Mouse (Mus musculus): ENCODE measurements around the gene Xrn2. TPM values are rescaled to one million over a fixed set of nuclear protein-coding genes. Genes with fewer than 3 reads are reported as not detected.
A peak's percentile ranks its signal among the peaks of the same experiment; 100 is the strongest.
"Not testable (repeated sequence)": the region's sequence is repeated elsewhere in the genome, so short reads cannot be mapped to it uniquely, and the experiment has no call there.

Gene Xrn2
- polyA plus RNA-seq, 1 experiment from 2014 or later = 75.4 TPM

- Histone ChIP-seq H3K4me2 (ENCODE audit: low read length) (no peak overlapping the region), H3K4me1 (ENCODE audit: control insufficient read depth, insufficient read depth, low read length) (peaks cover 20% of the 10 kb centered on the region), H3K27ac (ENCODE audit: low read length) (no peak overlapping the region), H3K27me3 (ENCODE audit: control insufficient read depth, insufficient read depth, low read depth, low read length) (no peaks in the 10 kb centered on the region), H3K36me3 (ENCODE audit: control insufficient read depth, insufficient read depth, low read length) (no peaks in the 10 kb centered on the region), H3K9me3 (replicated peaks; ENCODE audit: control insufficient read depth, low read length, poor library complexity, severe bottlenecking) (no peaks in the 10 kb centered on the region), H3K4me3 (ENCODE audit: low read depth, low read length) (no peak overlapping the region), H3K9ac (ENCODE audit: low read depth, low read length) (no peak overlapping the region)
- whole genome bisulfite sequencing = 93% methylated on average over 4 of the region's 4 CpGs
- ATAC-seq = no peak
Observed at GRCm38 (mm10) chr2:147010141-147010540, 2.7 kb upstream of the Xrn2 start.

DNA sequence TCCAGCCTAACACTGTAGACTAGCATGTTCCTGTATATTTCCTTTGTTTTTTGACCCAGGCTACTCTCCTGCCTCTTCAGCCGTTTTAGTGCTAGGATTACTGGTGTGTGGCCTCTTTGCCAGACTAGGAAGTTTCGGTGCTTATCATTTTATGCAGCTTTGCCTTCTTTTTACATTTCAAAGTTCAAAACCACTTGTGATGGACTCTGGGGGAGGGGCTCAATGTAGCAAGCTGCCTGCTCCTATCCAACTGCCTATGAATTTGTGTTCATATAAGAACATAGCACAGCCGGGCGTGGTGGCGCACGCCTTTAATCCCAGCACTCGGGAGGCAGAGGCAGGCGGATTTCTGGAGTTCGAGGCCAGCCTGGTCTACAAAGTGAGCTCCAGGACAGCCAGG lies 1.8 kb upstream of the Xrn2 start:
- WGBS = 95% methylated on average over 9 of the region's 9 CpGs
- Histone ChIP-seq H3K9me3 (replicated peaks; ENCODE audit: control insufficient read depth, low read length, poor library complexity, severe bottlenecking) (no peaks in the 10 kb centered on the region), H3K27me3 (ENCODE audit: control insufficient read depth, insufficient read depth, low read depth, low read length) (no peaks in the 10 kb centered on the region), H3K27ac (ENCODE audit: low read length) (no peak overlapping the region), H3K36me3 (ENCODE audit: control insufficient read depth, insufficient read depth, low read length) (no peaks in the 10 kb centered on the region), H3K4me3 (ENCODE audit: low read depth, low read length) (no peak overlapping the region), H3K4me1 (ENCODE audit: control insufficient read depth, insufficient read depth, low read length) (peaks cover 26% of the 10 kb centered on the region), H3K4me2 (ENCODE audit: low read length) (no peak overlapping the region), H3K9ac (ENCODE audit: low read depth, low read length) (no peak overlapping the region)
- no peak for ATAC-seq

DNA sequence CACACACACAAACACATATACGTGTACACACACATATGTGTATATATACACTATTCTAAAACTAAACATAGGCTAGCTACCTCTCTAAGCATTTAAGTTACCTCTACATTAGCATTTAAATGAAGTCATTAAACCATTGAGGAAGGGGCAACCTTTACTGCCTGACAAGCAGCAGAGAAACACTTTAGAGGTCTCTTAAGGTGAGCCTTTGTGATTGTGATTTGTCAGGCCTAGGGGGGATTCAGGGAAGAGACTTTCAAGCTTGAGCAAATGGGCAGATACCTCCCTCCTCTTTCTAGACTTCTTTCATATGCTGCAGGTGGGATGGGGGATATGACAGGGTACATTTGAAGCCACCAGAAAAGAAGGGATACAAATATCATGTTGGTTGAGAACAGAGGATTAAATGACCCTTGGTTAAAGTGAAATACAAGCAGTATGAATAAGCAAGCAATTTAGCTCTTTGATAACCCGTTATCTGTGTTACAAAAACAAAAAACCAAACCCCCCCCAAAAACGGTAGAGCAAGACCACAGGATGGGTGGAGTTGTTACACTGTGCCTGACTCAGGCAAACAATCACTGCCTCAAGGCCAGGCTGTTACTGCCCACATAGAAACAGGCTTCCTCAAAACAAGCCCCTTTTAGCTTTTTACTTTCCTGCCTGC lies 1.2 kb upstream of the Xrn2 start:
- H3K4me2 ChIP-seq (ENCODE audit: low read length) = peak overlapping the region; percentile 54
- peak overlapping the region; percentile 91 for H3K27ac ChIP-seq (ENCODE audit: low read length)
- H3K9me3 ChIP-seq (replicated peaks; ENCODE audit: control insufficient read depth, low read length, poor library complexity, severe bottlenecking) = no peaks in the 10 kb centered on the region
- no peaks in the 10 kb centered on the region for H3K27me3 ChIP-seq (ENCODE audit: control insufficient read depth, insufficient read depth, low read depth, low read length)
- peaks cover 26% of the 10 kb centered on the region for H3K4me1 ChIP-seq (ENCODE audit: control insufficient read depth, insufficient read depth, low read length)
- WGBS = 76% methylated on average over 3 of the region's 3 CpGs
- H3K36me3 ChIP-seq (ENCODE audit: control insufficient read depth, insufficient read depth, low read length) = no peaks in the 10 kb centered on the region
- H3K9ac ChIP-seq (ENCODE audit: low read depth, low read length) = peak overlapping the region; percentile 93; the same call in 1 of the 2 replicates
- peak overlapping the region; percentile 96 for H3K4me3 ChIP-seq (ENCODE audit: low read depth, low read length)
- ATAC-seq = no peak

DNA sequence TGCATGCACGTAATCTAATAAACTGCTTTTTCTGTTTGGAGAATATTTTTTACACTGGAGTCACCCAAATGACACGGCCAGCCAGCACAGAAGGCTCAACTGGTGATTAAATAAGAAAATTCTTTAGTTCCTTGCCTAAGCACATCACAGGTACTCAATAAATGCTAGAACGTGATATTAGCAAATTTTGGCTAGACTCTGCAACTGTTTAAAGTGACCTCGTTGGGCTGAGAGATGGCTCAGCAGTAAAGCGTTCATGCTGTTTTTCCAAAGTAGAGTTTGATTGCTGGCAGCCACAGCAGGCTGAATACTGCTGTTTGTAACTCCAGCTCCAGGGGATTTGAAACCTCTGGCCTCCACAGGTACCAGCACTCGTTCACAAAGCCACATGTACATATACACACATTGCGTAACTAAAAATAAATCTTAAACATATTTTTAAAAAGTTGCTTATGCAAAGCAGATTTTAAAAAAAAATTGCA lies 614 bp upstream of the Xrn2 start:
- Histone ChIP-seq H3K27me3 (ENCODE audit: control insufficient read depth, insufficient read depth, low read depth, low read length) (no peaks in the 10 kb centered on the region), H3K9ac (ENCODE audit: low read depth, low read length) (peak overlapping the region; percentile 93; the same call in 1 of the 2 replicates), H3K27ac (ENCODE audit: low read length) (peak overlapping the region; percentile 91), H3K36me3 (ENCODE audit: control insufficient read depth, insufficient read depth, low read length) (no peaks in the 10 kb centered on the region), H3K4me2 (ENCODE audit: low read length) (peak overlapping the region; percentile 54), H3K9me3 (replicated peaks; ENCODE audit: control insufficient read depth, low read length, poor library complexity, severe bottlenecking) (no peaks in the 10 kb centered on the region), H3K4me1 (ENCODE audit: control insufficient read depth, insufficient read depth, low read length) (peaks cover 26% of the 10 kb centered on the region), H3K4me3 (ENCODE audit: low read depth, low read length) (peak overlapping the region; percentile 96)
- WGBS = 46% methylated on average over 7 of the region's 7 CpGs
- peak; percentile 16 for ATAC-seq

DNA sequence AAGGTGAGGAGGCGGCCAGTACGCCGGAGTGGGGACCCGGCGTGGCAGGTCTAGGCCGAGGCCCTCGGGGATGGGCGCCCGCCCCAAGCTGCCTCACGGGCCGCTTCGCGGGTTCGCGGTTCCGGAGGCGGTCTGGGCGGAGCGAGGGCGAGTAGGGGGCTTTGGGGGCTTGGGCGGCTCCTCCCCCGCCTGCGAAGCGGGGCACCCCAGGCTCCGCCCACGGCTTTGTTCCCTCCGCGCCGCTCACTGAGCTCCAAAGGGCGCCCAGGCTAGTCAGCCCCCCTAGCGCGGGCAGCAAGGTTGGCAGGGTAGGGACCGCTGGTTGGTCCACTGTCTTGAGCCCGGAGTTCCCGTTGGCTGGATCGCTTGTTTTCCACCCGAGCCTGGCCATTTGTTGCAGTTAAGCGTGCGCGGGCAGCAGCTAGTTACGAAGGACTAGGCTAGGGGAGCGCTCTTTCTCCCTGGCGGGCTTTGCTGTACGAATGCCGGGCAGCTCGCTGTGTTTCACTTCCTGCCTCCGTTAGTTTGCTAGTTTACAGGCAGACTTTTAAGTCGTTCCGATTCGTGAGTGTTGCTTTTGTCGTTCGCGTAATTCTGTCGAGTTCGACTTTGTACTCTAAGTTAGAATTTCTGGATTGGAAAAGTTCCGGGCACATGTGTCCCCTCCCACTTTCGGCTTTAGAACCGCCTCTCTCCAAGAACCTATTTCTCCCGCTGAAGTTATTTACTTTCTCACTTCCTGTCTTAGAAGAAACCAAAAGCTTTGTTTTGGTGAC lies 586 bp downstream of the Xrn2 start:
- peak overlapping the region; percentile 91 for H3K27ac ChIP-seq (ENCODE audit: low read length)
- peak overlapping the region; percentile 77 for H3K4me2 ChIP-seq (ENCODE audit: low read length)
- peaks cover 26% of the 10 kb centered on the region for H3K4me1 ChIP-seq (ENCODE audit: control insufficient read depth, insufficient read depth, low read length)
- peak overlapping the region; percentile 93 for H3K9ac ChIP-seq (ENCODE audit: low read depth, low read length)
- WGBS = under 1% methylated on average over 56 of the region's 59 CpGs
- ATAC-seq = peak; percentile 93
- H3K4me3 ChIP-seq (ENCODE audit: low read depth, low read length) = peak overlapping the region; percentile 96
- H3K27me3 ChIP-seq (ENCODE audit: control insufficient read depth, insufficient read depth, low read depth, low read length) = no peaks in the 10 kb centered on the region
- no peaks in the 10 kb centered on the region for H3K9me3 ChIP-seq (replicated peaks; ENCODE audit: control insufficient read depth, low read length, poor library complexity, severe bottlenecking)
- H3K36me3 ChIP-seq (ENCODE audit: control insufficient read depth, insufficient read depth, low read length) = no peaks in the 10 kb centered on the region

DNA sequence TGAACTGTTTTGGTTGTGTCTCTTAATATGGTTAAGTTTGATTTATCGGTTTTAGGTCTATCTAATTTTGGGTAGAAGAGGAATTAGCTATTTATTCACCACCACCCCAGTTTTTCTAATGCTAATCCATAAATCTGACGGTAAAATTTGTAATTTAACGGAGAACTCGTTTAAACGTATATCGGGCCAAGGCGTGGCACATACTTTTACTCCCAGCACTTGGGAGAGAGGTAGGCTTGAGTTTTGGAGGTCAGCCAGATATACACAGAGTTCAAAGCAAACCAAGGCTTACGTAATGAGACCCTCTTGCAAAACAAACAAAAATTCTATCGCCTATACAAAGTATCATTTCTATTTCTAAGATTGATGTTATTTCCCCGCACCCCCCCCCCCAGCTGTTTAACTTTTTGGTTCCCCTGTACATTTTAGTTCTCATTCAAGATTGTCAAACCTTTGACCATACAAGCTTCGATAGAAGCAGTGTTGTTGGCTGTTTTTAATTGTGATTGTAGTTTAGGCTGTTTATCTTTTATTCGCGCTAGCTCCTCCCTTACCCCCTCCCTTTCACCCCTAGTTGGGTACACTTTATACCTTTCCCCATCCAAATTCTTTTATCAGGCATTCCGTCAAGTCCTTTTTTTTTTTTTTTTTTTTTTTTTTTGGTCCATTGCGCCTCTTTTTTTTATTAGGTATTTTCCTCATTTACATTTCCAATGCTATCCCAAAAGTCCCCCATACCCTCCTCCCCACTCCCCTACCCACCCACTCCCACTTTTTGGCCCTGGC lies 1.5 kb downstream of the Xrn2 start:
- H3K27ac ChIP-seq (ENCODE audit: low read length) = peak overlapping the region; percentile 91
- H3K27me3 ChIP-seq (ENCODE audit: control insufficient read depth, insufficient read depth, low read depth, low read length) = no peaks in the 10 kb centered on the region
- peak overlapping the region; percentile 96 for H3K4me3 ChIP-seq (ENCODE audit: low read depth, low read length)
- H3K4me2 ChIP-seq (ENCODE audit: low read length) = peak overlapping the region; percentile 77
- ATAC-seq = no peak
- peak overlapping the region; percentile 93; the same call in 1 of the 2 replicates for H3K9ac ChIP-seq (ENCODE audit: low read depth, low read length)
- peaks cover 26% of the 10 kb centered on the region for H3K4me1 ChIP-seq (ENCODE audit: control insufficient read depth, insufficient read depth, low read length)
- WGBS = 29% methylated on average over 15 of the region's 15 CpGs
- H3K36me3 ChIP-seq (ENCODE audit: control insufficient read depth, insufficient read depth, low read length) = no peaks in the 10 kb centered on the region
- H3K9me3 ChIP-seq (replicated peaks; ENCODE audit: control insufficient read depth, low read length, poor library complexity, severe bottlenecking) = no peaks in the 10 kb centered on the region

DNA sequence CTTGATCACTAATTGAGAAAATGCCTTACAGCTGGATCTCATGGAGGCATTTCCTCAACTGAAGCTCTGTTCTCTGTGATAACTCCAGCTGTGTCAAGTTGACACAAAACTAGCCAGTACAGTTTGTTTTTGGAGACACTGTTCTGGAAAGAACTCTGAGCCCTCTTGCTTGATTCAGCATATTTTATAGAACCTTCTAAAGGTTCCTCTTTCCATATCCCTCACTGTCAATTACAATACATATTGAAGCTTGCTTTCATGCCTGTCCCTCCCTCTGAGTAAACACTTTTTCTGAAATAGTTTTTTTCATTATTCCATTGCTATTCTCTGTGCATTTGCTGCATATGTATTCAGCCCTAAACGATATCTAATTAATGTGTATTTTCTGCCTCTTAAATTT lies 9.2 kb downstream of the Xrn2 start:
- not testable (repeated sequence) for H3K4me3 ChIP-seq (ENCODE audit: low read depth, low read length); H3K36me3 ChIP-seq (ENCODE audit: control insufficient read depth, insufficient read depth, low read length); H3K9ac ChIP-seq (ENCODE audit: low read depth, low read length); H3K27ac ChIP-seq (ENCODE audit: low read length); ATAC-seq; H3K4me2 ChIP-seq (ENCODE audit: low read length); H3K27me3 ChIP-seq (ENCODE audit: control insufficient read depth, insufficient read depth, low read depth, low read length); H3K4me1 ChIP-seq (ENCODE audit: control insufficient read depth, insufficient read depth, low read length); H3K9me3 ChIP-seq (replicated peaks; ENCODE audit: control insufficient read depth, low read length, poor library complexity, severe bottlenecking)
- WGBS = 96% methylated on average over 1 of the region's 1 CpGs

DNA sequence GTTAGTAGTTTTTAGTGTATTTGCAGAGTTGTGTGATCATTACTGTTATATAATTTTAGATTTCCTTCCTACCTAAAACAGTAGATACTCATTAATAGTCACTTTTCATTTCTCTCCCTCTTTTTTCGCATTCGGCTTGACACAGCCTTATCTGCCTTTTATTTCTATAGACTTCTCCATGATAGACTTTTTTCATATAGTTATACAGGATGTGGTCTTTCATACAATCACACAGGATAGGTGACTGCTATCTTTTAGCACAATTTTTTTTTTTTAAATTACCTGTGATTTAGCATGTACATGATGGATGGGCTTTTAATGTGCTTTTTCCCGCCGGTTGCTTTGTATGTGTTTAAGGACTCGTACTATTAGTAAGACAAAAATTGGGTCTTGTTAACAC lies 10.3 kb downstream of the Xrn2 start:
- WGBS = 98% methylated on average over 5 of the region's 5 CpGs

More for the DNA sequence above, 10.3 kb downstream of the Xrn2 start:
- Histone ChIP-seq H3K27me3 (ENCODE audit: control insufficient read depth, insufficient read depth, low read depth, low read length) (no peaks in the 10 kb centered on the region), H3K27ac (ENCODE audit: low read length) (no peak overlapping the region), H3K9me3 (replicated peaks; ENCODE audit: control insufficient read depth, low read length, poor library complexity, severe bottlenecking) (no peaks in the 10 kb centered on the region), H3K4me3 (ENCODE audit: low read depth, low read length) (no peak overlapping the region), H3K9ac (ENCODE audit: low read depth, low read length) (no peak overlapping the region), H3K36me3 (ENCODE audit: control insufficient read depth, insufficient read depth, low read length) (peaks cover 3% of the 10 kb centered on the region; the same call in 1 of the 2 replicates), H3K4me2 (ENCODE audit: low read length) (no peak overlapping the region), H3K4me1 (ENCODE audit: control insufficient read depth, insufficient read depth, low read length) (no peaks in the 10 kb centered on the region)
- ATAC-seq = no peak
